Mouse (Mus musculus) yolk sac, embryonic 10.5 days (tissue): ENCODE data around the gene Me1.
"Not testable (repeated sequence)": the region's sequence is repeated elsewhere in the genome, so short reads cannot be mapped to it uniquely, and the experiment has no call there.

ENCODE experiments used
- DNase-seq: peaks from one replicate; pipeline ENCODE4 v3.0.0-alpha.2; 2017; ENCODE audit warnings: low spot score

Gene Me1

DNA sequence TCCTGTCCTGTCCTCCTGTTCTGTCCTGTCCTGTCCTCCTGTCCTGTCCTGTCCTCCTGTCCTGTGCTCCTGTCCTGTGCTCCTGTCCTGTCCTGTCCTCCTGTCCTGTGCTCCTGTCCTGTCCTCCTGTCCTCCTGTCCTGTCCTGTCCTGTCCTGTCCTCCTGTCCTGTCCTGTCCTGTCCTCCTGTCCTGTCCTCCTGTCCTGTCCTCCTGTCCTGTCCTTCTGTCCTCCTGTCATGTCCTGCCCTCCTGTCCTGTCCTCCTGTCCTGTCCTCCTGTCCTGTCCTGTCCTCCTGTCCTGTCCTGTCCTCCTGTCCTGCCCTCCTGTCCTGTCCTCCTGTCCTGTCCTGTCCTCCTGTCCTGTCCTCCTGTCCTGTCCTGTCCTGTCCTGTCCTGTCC is 98.8 kb downstream of the Me1 start:
- not testable (repeated sequence) for DNase-seq

DNA sequence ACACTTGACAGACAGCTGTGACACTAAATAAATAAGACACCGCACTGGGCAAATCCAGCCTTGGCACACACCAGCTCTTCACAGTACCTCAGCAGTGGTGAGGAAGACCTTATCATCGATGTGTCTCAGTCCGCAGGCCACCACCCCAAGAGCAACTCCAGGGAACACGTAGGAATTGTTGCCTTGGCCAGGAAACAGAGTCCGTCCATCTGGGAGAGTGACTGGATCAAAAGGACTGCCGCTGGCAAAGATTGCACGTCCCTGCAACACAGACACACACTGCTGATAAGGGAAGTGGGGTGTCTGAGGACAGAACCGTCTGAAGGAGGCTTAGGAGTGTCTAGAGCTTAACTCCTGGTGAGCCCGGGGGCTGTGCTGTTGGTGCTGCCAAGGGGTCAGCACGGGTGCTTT is 101.4 kb downstream of the Me1 start:
- not testable (repeated sequence) for DNase-seq

DNA sequence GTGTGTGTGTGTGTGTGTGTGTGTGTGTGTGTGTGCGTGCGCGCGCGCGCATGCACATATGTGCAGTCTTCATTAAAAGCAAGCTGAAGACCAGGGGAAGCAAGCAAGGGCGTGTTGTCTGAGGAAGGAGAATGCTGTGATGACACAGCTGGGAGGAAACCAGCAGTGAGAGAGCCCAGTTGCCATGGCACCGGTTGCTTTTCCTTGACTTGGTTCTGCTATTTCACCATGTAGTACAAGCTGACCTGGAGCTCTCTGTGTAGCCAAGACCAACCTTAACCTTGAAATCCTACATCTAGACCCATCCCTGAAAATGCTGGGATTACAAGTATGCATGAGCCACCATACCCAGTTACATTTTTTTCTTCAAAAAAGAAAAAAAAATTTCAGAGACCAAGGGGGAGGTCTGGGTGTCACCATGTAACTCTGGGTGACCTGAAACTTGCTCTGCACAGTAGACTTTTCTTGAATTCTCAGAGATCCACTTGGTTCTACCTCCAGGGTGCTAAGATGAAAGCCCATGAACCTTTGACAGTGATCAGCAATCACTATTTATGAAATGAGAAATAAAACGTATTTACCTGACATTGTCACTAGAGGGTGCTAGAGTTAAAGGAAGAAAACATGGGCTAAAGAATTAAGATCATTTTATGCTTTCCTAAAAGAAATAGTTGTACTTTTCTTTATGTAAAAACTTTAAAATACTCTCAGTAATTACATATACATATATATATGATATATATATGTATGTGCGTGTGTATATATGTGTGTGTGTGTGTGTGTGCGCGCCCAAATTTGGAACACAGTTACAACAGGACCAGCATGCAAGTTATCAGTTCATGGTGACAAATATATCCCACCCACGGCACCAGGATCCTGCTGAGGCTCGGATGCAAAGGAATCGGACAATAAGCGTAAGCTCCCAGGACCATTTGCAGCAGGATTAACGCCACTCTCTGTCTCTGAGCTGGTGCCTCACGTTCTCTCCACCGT is 102.8 kb downstream of the Me1 start:
- DNase-seq, result no peak

DNA sequence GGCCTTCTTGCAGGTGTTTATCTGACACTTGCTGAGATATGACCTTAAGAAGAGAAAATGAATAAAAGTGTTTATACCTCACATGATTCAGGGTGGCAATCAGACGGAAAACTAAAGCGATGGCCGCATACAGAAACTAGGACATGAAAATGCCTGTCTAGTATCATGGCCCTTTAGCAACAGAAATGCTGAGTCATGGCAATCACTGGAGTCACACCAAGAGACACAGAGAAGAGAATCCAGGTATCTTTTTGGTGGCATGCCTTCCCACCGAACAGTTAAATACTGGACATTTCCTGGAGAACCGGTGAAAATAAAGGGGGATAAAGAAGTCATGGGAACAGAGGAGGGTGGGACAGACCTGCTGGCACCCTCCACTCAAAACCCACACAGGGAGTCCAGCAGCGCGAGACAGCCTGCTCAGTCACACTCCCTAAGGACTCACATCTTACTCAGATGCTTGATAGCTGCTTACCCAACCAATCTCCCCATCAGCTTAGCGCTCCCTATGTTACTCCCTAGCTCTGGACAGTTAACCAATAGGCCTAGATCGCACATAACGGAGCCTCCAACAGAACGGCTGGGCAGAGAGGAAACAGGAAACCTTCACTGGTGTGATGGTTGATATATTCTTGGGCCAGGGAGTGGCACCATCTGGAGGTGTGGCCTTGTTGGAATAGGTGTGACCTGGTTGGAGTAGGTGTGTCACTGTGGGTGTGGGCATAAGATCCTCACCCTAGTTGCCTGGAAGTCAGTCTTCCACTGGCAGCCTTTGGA is 108.5 kb downstream of the Me1 start:
- DNase-seq, result no peak

DNA sequence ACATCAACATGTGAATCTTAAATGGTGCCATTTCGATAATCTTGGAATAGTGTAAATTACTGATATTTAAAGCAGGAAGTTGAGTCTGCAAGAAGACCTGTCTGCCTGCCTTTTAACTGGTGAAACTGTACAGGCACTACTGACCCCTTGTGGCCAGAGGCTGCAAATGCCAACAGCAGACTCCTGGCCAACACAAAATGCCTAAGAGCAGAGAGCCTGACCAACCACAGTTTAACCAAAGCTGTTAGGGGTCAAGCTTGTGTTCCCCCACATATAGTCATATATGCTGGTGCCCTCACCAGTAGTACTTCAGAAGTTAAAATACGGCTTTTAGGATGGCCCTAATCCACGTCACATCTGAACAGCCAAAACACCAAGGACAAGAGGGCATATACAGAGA is 112.0 kb downstream of the Me1 start:
- DNase-seq, result peak; percentile 49

DNA sequence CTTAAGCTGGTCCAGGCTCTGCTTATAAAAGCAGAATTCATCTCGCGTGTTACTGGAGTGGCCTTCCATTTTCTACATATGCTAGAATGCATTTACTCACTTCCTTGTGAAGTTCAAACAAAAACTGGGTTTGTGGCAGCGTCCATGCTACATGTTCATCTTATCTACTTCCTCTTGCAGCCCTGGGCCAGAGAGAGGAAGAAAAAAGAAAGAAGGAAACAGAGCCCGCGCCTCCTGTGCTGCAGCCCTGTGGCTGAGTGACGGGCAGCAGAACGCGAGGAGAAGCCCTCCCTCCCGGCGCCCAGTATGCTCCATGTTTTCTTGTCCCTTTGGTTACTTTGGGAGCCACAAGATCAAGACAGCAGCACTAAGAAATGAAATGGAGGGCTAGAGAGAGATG is 116.1 kb downstream of the Me1 start:
- DNase-seq, result no peak

DNA sequence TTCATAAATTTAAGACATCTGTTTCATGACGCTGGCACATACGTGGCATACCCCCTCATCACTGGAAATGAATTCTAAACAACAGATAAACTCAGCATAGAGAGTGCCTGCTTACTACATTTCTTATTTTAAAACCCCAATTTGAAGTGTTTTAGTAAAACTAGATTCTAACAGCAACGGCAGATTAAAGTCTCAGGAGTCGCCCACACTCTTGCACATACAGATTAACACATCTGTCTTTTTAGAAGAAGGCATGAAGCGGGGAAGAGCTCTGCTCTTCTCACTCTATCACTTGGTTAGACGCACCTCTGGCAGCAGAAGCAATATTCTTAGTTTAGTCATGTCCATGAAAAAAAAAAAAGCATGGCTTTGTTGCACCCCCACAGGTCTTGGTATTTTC is 120.6 kb downstream of the Me1 start:
- DNase-seq, result no peak

DNA sequence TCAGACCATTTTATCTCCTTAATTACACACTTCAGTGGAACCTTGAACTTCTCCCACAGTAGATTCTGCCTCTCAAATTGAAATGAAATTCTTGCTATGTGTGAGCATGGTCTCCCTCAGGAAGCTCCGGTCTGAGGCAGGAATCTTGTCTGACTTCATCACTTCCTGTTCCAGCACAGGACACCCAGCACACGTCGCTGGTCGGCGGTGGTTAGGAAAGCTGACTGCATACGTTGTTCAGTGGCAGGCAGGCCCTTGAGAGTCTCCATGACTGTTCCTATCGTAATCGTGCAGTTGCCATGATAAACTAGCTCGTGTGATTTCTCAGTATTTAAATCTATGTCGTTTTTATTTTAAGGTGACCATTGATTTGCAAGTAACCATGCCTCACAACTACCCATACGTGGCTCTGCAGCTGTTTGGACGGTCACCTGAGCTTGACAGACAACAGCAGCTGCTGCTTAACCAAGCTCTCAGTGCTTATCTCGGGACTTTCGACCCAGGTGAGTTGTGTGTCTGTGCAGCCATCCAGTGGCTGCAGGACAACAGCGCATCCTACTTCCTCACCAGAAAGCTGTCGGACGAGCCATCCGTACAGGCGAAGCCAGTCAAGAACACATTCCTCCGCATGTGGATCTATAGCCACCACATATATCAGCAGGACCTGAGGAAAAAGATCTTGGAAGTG is 122.0 kb downstream of the Me1 start:
- peak; percentile 64 for DNase-seq

DNA sequence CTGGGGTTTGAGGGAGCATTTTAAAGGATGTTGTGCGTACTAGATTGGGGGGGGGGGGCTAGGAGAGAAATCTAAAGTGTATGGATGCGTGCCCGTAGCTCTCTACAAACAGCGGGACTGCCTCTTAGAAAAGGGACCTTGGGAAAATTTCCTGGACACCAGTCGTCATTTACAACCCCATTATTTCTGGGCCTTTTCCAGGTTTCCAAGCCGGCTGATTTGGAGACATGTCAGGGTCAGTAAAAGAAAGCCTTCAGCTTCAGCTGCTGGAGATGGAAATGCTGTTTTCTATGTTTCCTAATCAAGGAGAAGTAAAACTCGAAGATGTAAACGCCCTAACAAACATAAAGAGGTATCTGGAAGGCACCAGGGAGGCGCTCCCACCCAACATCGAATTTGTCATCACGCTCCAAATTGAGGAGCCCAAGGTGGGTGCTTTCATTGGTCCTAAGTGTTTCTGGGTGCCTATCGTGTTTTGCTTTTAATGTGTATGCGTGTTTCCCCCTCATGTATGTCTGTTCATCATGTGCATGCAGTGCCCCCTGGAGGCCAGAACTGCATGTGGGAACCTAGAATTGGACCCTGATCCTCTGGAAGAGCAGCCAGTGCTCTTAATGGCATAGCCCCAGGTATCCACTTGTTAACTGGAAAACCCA is 123.0 kb downstream of the Me1 start:
- DNase-seq, result peak; percentile 72

DNA sequence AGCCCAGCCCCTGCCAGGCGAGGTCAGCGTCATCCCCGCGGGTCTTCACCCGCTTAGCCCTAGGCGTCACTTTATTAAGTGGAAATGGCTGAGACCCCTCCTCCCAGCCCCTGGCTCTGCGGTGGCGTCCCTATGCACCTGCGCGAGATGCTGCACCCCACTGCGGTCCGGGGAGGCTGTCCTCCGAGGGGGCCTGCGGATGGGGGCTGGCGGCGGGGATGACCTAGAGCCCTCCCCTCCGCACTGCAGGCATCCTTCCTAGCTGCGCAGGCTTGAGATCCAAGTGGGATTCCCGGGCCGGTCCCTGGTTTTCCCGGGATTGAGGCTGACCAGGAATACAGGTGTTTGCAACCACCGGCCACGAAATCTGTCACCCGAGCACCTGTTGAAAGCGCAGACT is 123.6 kb downstream of the Me1 start:
- DNase-seq, result no peak

DNA sequence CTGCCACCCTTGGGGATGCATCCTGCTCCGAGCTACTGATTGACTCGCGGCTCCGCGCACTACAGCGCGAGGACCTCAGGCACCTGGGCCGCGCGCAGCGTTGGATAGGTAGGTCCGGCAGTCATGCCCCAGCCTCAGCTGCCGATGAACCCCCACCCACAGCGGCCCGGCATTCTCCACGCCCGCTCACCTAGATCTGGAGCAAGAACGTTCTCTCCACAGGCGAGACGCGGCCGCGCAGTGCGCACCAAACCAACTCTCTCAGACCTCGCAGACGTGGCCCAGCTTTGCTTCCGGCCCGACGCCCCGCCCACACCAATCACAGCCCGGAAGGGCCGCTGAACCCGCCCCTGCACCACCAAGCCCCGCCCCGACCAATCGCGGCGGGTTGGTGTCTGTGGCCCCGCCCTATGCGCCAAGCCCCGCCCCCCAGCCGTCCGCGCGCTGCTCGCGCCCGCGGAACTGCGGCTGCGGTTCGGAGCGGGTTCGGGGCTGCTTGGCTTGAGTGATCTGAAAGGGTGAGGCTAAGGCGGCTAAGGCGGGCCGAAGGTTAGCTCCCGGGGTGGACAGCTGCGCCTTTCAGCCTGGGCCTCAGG is 124.1 kb downstream of the Me1 start, which contains the start of the genes Pgm3 and Rwdd2a:
TSS of gene Pgm3 (minus strand) at position 303 of the 596 bp plus-strand sequence.
TSS of gene Rwdd2a (plus strand) at position 452 of the 596 bp plus-strand sequence.
- peak; percentile 96 for DNase-seq

DNA sequence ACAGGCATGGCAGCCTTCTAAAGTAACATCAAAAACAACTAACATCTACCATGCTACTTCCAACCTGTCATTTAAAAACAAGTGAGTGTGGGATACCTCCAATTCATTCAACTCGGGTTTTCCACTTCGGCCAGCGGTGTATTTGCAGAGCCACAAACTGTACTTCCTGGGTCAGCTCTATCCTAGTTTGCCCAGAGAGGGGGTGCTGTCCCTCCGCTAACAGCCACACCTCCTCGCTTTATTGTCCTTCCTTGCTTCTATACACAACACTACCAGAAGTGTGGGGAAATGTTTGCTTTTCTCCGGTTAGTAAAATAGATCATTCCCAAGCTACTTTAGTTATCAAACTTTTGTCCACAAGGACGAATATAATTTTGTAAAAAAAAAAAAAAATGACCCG is 124.8 kb downstream of the Me1 start:
- peak; percentile 31 for DNase-seq

DNA sequence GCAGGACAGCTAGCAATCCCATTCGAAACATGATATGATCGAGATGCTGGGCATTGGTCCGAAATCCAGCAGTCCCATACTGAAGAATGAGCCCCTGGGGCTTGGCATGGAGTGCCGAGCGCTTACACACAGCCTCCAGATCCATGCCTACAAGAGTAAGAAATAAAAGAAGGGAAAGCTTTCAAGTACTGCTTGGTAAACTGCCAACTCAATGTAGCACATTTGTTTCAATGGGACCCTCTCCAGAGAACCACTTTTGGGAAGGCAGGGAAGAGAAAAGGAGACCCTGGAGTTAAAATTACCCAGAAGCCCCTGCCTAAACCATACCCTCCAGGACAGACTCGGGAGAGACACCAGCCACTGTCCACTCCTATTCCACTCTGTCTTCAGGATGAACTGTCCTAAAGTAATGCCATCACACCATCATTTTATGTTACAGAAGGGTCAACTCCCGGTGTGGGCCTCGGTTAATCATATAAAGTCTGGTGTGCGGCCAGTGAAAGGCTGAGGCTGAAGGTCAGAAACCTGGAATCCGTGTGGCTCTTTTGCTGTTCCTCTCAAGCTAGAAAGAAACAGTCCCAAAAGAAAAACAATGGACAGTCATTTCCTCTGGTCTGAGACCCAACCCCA is 125.4 kb downstream of the Me1 start:
- DNase-seq, result peak; percentile 20

DNA sequence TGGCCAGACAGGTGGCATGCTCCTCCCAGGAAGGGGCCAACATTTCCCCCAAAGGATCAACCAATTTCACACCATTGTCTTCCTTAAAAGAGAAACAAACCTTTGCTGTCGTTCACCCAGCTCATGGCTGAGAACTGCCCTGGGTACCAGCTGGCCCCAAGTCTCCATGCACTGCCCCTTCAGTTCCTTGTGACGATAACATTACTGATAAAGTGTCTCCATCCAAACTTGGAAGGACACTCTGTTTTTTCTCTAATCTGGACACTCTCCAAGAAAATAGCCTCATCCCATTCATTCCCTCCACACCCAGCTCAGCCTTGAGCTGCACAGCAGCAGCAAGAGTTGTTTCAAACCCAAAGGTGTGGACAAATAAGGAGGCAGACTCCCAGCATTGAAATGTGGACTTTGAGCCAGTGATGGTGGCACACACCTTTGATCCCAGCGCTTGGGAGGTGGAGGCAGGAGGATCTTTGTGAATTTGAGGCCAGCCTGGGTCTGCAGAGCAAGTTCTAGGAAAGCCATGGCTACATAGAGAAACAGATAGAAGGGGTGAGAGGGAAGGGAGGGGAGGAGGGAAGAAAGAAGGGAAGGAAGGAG is 126.3 kb downstream of the Me1 start:
- DNase-seq, result peak; percentile 77

DNA sequence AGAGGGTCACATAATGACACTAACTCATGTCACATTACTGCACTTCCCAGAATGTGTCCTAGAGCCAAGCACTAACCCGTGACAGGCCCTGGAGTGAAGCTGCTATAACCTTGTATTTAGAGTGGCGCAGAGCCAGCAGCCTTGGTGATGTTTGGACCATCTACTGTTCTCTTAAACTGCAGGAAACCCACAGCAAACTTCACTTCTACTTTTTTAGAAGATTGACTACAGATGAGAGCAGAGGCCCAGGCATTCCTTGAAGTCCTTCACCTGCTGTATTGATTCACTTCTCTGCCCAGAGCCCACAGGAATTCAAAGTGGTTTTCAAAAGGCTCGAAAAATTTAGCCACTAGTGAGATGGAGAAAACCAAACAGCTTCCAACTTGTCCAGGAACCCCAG is 135.2 kb downstream of the Me1 start:
- no peak for DNase-seq

DNA sequence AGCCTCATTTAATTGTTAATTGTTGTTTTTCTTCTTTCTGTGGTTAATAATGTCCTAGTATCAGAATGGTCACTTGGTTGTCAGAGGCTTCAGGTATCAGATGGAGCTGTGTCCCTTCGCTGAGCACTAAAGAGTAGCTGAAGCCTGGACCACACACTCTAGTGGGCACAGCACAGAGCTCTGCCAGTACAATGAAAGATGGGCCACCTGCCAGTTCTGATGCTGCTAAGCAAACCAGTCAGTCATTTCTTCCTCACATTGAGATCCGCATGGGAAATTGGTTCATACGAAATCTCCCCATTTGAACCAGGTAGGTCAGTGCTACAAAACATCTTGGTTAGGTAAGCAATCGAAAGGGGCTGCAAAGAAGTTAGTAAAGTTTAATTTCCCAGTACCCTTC is 141.1 kb downstream of the Me1 start:
- DNase-seq, result no peak

DNA sequence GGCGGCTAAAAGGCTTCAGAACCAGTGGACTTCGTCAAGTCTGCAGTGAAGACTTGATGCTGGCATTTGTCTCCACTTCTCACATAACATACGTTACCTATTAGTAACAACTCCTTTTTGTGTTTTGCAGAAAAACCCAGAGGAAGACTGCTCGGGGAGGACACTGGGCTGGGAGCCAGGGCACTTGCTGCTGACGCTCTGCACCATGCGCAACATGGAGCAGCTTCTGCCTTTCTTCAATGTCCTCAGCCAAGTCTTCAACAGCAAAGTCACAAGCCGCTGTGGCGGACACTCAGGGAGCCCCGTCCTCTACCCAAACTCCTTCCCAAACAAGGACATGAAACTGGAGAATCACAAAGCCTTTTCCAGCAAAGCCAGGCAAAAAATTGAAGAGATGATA is 141.9 kb downstream of the Me1 start:
- no peak for DNase-seq

DNA sequence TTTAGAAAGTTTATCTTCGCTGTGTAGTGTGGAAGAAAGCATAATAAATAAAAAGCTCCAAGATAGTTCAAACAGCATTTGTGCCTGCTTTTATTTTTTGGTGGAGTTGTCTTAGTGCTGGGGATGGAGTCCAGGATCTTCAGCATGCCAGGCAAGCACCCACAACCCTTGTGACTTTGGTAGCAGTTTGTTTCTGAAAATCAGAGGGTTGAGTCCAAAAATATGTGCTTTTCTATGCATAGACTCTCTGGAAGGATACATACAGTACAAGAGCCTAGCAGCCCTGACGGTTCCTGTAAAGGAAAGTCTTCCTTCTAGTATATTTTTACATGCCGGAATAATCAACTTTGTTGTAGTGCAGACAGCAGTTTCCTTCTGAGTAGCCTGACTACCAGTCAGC is 145.0 kb downstream of the Me1 start:
- no peak for DNase-seq

DNA sequence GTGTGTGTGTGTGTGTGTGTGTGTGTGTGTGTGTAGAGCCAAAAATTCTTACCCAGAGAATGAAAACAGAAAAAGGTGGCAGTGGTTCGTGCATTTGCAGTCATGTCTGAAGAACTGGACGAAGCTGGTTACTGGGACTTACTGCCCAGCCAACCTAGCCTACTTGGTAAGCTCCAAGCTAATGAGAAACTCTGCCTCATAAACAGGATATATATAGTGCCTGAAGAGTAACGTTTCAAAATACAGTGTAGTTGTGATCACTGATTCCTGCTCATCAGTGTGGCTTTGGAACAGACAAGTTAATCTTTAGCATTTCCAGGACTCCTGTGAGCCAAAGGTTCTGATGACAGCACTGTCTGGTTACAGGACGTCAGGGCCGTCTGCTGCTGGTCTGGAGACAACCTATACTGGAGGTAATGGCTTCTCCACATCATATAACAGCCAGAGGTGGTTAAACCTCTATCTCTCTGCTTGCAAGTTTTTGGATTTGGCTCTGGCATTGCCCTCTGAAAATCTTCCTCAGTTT is 146.1 kb downstream of the Me1 start:
- DNase-seq, result no peak

DNA sequence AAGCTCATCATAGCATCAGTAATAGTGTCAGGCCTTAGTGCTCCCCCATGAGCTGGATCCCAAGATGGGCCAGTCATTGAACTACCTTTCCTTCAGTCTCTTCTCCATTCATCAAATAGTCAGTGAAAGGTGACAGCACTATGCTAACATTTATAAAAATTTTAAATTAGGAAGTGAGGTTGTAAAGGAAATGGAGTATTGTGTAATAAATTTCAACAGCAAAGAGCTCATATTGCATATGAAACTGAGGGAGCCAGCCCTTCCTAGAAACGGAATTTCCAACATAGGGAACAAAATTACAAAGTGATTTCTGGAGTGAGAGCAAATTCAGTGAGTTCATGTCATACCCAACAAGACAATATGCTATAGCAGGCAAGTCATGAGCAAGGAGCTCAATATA is 151.2 kb downstream of the Me1 start:
- no peak for DNase-seq
